Mouse (Mus musculus) intestine, postnatal 0 days (tissue): ENCODE results near the gene Mup5. TPM values are rescaled to one million over a fixed set of nuclear protein-coding genes. Genes with fewer than 3 reads are reported as not detected.

ENCODE experiments used
- ATAC-seq: fragments of 200-750 bp; cut with Nextera tagmentation; 2 replicates; pipeline ENCODE4 v1.8.0; 2017; ENCODE audit warnings: mild to moderate bottlenecking, moderate TSS enrichment, moderate library complexity
- H3K27ac ChIP-seq: fragments of 300-500 bp; sonication (generic); 2 replicates; pipeline ENCODE4 v1.5.1; 2014; ENCODE audit warnings: mild to moderate bottlenecking, low read depth, low read length, moderate library complexity
- H3K27me3 ChIP-seq: fragments of 300-500 bp; sonication (generic); replicated peaks from 2 replicates; pipeline ENCODE4 v1.6.1; 2014; ENCODE audit warnings: low read length, mixed read lengths; ENCODE audit not compliant: control insufficient read depth, insufficient read depth
- H3K36me3 ChIP-seq: fragments of 300-500 bp; sonication (generic); 2 replicates; pipeline ENCODE4 v1.6.1; 2014; ENCODE audit warnings: mild to moderate bottlenecking, moderate library complexity; ENCODE audit not compliant: control insufficient read depth, insufficient read depth
- H3K4me1 ChIP-seq: fragments of 300-500 bp; sonication (generic); replicated peaks from 2 replicates; pipeline ENCODE4 v1.6.1; 2014; ENCODE audit warnings: antibody characterized with exemption, low read length, mixed read lengths; ENCODE audit not compliant: control insufficient read depth, insufficient read depth
- H3K4me2 ChIP-seq: fragments of 300-500 bp; sonication (generic); replicated peaks from 2 replicates; pipeline ENCODE4 v1.6.1; 2014; ENCODE audit warnings: low read depth, mild to moderate bottlenecking, moderate library complexity
- H3K4me3 ChIP-seq: fragments of 300-500 bp; sonication (generic); 2 replicates; pipeline ENCODE4 v1.5.1; 2014; ENCODE audit warnings: low read depth, low read length
- H3K9ac ChIP-seq: fragments of 300-500 bp; sonication (generic); 2 replicates; pipeline ENCODE4 v1.6.1; 2014; ENCODE audit warnings: mild to moderate bottlenecking, low read depth, low read length
- H3K9me3 ChIP-seq: fragments of 300-500 bp; sonication (generic); 2 replicates; pipeline ENCODE4 v1.6.1; 2016; ENCODE audit warnings: mixed run types; ENCODE audit not compliant: control insufficient read depth
- CTCF ChIP-seq: sonication (generic); IDR thresholded peaks from 2 replicates; pipeline ENCODE4 v1.5.1; 2016; ENCODE audit warnings: low read depth, mild to moderate bottlenecking, control low read depth, antibody characterized with exemption, moderate library complexity
- WGBS: fragments of 180-500 bp; shearing (Covaris S2); extraction: QIAGEN DNeasy Blood & Tissue Kit; methylation state at CpG from one replicate; pipeline ENCODE4 v1.1.7; 2014; 5-methylcytosine and 5-hydroxymethylcytosine counted together
- polyA plus RNA-seq: library from polyadenylated mRNA; unstranded; fragments of >200 nt; fragmentation: Nextera tagmentation; extraction: Ambion mirVana; gene quantifications from 2 replicates; pipeline ENCODE4 v1.2.1, GENCODE M21; 2015

The Mup5 gene
- not detected in 2 replicates for polyA plus RNA-seq

- Histone ChIP-seq H3K27me3 (no peaks in the 10 kb centered on the region), H3K4me2 (no peak within 1 kb of the TSS), H3K27ac (no peak within 1 kb of the TSS), H3K9me3 (no peaks in the 10 kb centered on the region), H3K4me1 (no peaks in the 10 kb centered on the region), H3K36me3 (no peaks in the 10 kb centered on the region), H3K4me3 (no peak within 1 kb of the TSS), H3K9ac (no peak within 1 kb of the TSS)
- ATAC-seq = no peak
- no peak for TF ChIP-seq CTCF
- 74% methylated on average over 4 of the region's 4 CpGs for WGBS
These were observed at the start of gene Mup5 for GRCm38 (mm10) chr4:61834952-61835708. TSS of gene Mup5 (minus strand) at chr4:61835233.

- no peaks in the 10 kb centered on the region for H3K9me3 ChIP-seq
- ATAC-seq = no peak
- no peaks in the 10 kb centered on the region for H3K4me1 ChIP-seq
- H3K4me3 ChIP-seq = no peak overlapping the region
- peak; percentile 83 for TF ChIP-seq CTCF
- no peaks in the 10 kb centered on the region for H3K36me3 ChIP-seq
- WGBS = 38% methylated on average over 4 of the region's 4 CpGs
- H3K4me2 ChIP-seq = no peak overlapping the region
- no peak overlapping the region for H3K27ac ChIP-seq
- no peak overlapping the region for H3K9ac ChIP-seq
- no peaks in the 10 kb centered on the region for H3K27me3 ChIP-seq
These were observed 23.1 kb upstream of the Mup5 start for GRCm38 (mm10) chr4:61858160-61858559.

- Histone ChIP-seq H3K4me2 (peak overlapping the region; percentile 35; the same call in 1 of the 2 replicates), H3K9ac (no peak overlapping the region), H3K4me1 (no peaks in the 10 kb centered on the region), H3K9me3 (no peaks in the 10 kb centered on the region), H3K36me3 (no peaks in the 10 kb centered on the region), H3K27ac (peak overlapping the region; percentile 73), H3K27me3 (no peaks in the 10 kb centered on the region), H3K4me3 (no peak overlapping the region)
- peak; percentile 98 for ATAC-seq
- TF ChIP-seq CTCF = no peak
- 59% methylated on average over 18 of the region's 18 CpGs for WGBS
These were observed 21.0 kb upstream of the Mup5 start for GRCm38 (mm10) chr4:61855831-61856698.

- H3K27me3 ChIP-seq = no peaks in the 10 kb centered on the region
- no peaks in the 10 kb centered on the region for H3K36me3 ChIP-seq
- TF ChIP-seq CTCF = no peak
- no peak overlapping the region for H3K9ac ChIP-seq
- peak; percentile 75 for ATAC-seq
- H3K4me3 ChIP-seq = no peak overlapping the region
- H3K4me2 ChIP-seq = no peak overlapping the region
- 63% methylated on average over 6 of the region's 6 CpGs for WGBS
- H3K4me1 ChIP-seq = no peaks in the 10 kb centered on the region
- no peaks in the 10 kb centered on the region for H3K9me3 ChIP-seq
- peak overlapping the region; percentile 60 for H3K27ac ChIP-seq
These were observed 20.3 kb upstream of the Mup5 start for GRCm38 (mm10) chr4:61855344-61855743.

- Histone ChIP-seq H3K4me1 (no peaks in the 10 kb centered on the region), H3K4me3 (no peak overlapping the region), H3K27me3 (no peaks in the 10 kb centered on the region), H3K27ac (no peak overlapping the region), H3K4me2 (no peak overlapping the region), H3K9me3 (no peaks in the 10 kb centered on the region), H3K9ac (no peak overlapping the region), H3K36me3 (no peaks in the 10 kb centered on the region)
- 83% methylated on average over 5 of the region's 5 CpGs for WGBS
- TF ChIP-seq CTCF = no peak
- no peak for ATAC-seq
These were observed 9.9 kb upstream of the Mup5 start for GRCm38 (mm10) chr4:61844758-61845455.

- H3K27ac ChIP-seq = no peak overlapping the region
- no peak overlapping the region for H3K4me2 ChIP-seq
- H3K9ac ChIP-seq = no peak overlapping the region
- no peak overlapping the region for H3K4me3 ChIP-seq
- H3K36me3 ChIP-seq = no peaks in the 10 kb centered on the region
- no peaks in the 10 kb centered on the region for H3K4me1 ChIP-seq
- TF ChIP-seq CTCF = no peak
- WGBS = 72% methylated on average over 4 of the region's 4 CpGs
- no peak for ATAC-seq
- H3K27me3 ChIP-seq = no peaks in the 10 kb centered on the region
- no peaks in the 10 kb centered on the region for H3K9me3 ChIP-seq
These were observed 5.8 kb downstream of the Mup5 start for GRCm38 (mm10) chr4:61829211-61829610.
